Mouse (Mus musculus) spleen, postnatal 4 days (tissue): ENCODE data around the gene Arid5b.

Experiments
- DNase-seq, 2 experiments: peaks; one replicate each; pipeline ENCODE4 v3.0.0; 2022; ENCODE audit warnings: low spot score in 2 of 2

Arid5b gene

GRCm38 (mm10) chr10:68164723-68165706 is 113.5 kb downstream of the Arid5b start:
- DNase-seq, result no peak

GRCm38 (mm10) chr10:68164137-68164536 is 114.4 kb downstream of the Arid5b start:
- DNase-seq, result no peak

- no peak for DNase-seq
Observed at GRCm38 (mm10) chr10:68159759-68160158, 118.8 kb downstream of the Arid5b start.

GRCm38 (mm10) chr10:68158555-68158954 is 120.0 kb downstream of the Arid5b start:
- no peak for DNase-seq

GRCm38 (mm10) chr10:68157511-68157910 is 121.0 kb downstream of the Arid5b start:
- DNase-seq, result no peak

GRCm38 (mm10) chr10:68156646-68157245 is 121.8 kb downstream of the Arid5b start:
- no peak for DNase-seq

- no peak for DNase-seq
Observed at GRCm38 (mm10) chr10:68156159-68156558, 122.4 kb downstream of the Arid5b start.

GRCm38 (mm10) chr10:68155431-68156119 is 123.0 kb downstream of the Arid5b start:
- DNase-seq, result peak in 1 of 2 experiments; percentile 25

- DNase-seq, result no peak
Observed at GRCm38 (mm10) chr10:68154046-68154765, 124.3 kb downstream of the Arid5b start.

- DNase-seq, result no peak
Observed at GRCm38 (mm10) chr10:68153344-68154045, 125.0 kb downstream of the Arid5b start.

- DNase-seq, result no peak
Observed at GRCm38 (mm10) chr10:68148495-68148894, 130.0 kb downstream of the Arid5b start.

GRCm38 (mm10) chr10:68147730-68148129 is 130.8 kb downstream of the Arid5b start:
- DNase-seq, result no peak

GRCm38 (mm10) chr10:68146842-68147241 is 131.7 kb downstream of the Arid5b start:
- peak; percentile 54 to 70 for DNase-seq

- DNase-seq, result no peak
Observed at GRCm38 (mm10) chr10:68145286-68145950, 133.1 kb downstream of the Arid5b start.

GRCm38 (mm10) chr10:68142501-68142900 is 136.0 kb downstream of the Arid5b start:
- no peak for DNase-seq

- DNase-seq, result no peak
Observed at GRCm38 (mm10) chr10:68141567-68141966, 137.0 kb downstream of the Arid5b start.

- no peak for DNase-seq
Observed at GRCm38 (mm10) chr10:68140871-68141270, 137.7 kb downstream of the Arid5b start.

- no peak for DNase-seq
Observed at GRCm38 (mm10) chr10:68140306-68140705, 138.2 kb downstream of the Arid5b start.

- no peak for DNase-seq
Observed at GRCm38 (mm10) chr10:68138123-68138522, 140.4 kb downstream of the Arid5b start.

- no peak for DNase-seq
Observed at GRCm38 (mm10) chr10:68137151-68137833, 141.2 kb downstream of the Arid5b start.
